Mouse (Mus musculus) CH12.LX (cell line): ENCODE data around the gene Klhdc9. TPM values are rescaled to one million over a fixed set of nuclear protein-coding genes. Genes with fewer than 3 reads are reported as not detected.

ENCODE experiments used
- DNase-seq: peaks from one replicate; pipeline ENCODE4 v3.0.0-alpha.2; 2013; ENCODE audit errors: extremely low read depth
- H3K27ac ChIP-seq: 2 replicates; pipeline ENCODE4 v1.5.1; 2012; ENCODE audit warnings: low read depth, mild to moderate bottlenecking, control low read depth, moderate library complexity; ENCODE audit not compliant: insufficient read depth
- H3K27me3 ChIP-seq: replicated peaks from 2 replicates; pipeline ENCODE3; 2012; ENCODE audit warnings: inconsistent platforms
- H3K36me3 ChIP-seq, 2 experiments: replicated peaks in 1 of 2; 2 replicates each; pipeline versions ENCODE3 to v1.6.1; 2012; ENCODE audit warnings: inconsistent platforms in 1 of 2, low read length in 1 of 2, mild to moderate bottlenecking in 1 of 2, mixed read lengths in 1 of 2, moderate library complexity in 1 of 2; ENCODE audit not compliant: control insufficient read depth in 1 of 2, insufficient read depth in 1 of 2
- H3K4me1 ChIP-seq, 2 experiments: 2 replicates each; pipeline ENCODE4 v1.6.1; 2012; ENCODE audit warnings: inconsistent platforms in 1 of 2, moderate library complexity in 1 of 2; ENCODE audit not compliant: insufficient read depth in 2 of 2, control insufficient read depth in 1 of 2
- H3K4me2 ChIP-seq: 2 replicates; pipeline ENCODE4 v1.6.1; 2012; ENCODE audit warnings: low read depth, mild to moderate bottlenecking, control low read depth; ENCODE audit not compliant: poor library complexity, insufficient read depth, severe bottlenecking
- H3K4me3 ChIP-seq, 3 experiments: fragments of 150-350 bp in 1 of 3; sonication (generic) in 1 of 3; replicated peaks in 1 of 3; 2 replicates each; pipeline versions ENCODE3 to v1.5.1; 2011 to 2012; ENCODE audit warnings: low read depth in 2 of 3, low read length in 2 of 3, mild to moderate bottlenecking in 2 of 3, moderate library complexity in 2 of 3, control low read depth in 1 of 3, improper control_type of control experiment in 1 of 3, inconsistent platforms in 1 of 3, mixed read lengths in 1 of 3; ENCODE audit not compliant: poor library complexity in 1 of 3
- H3K79me2 ChIP-seq: replicated peaks from 2 replicates; pipeline ENCODE4 v1.6.1; 2012; ENCODE audit warnings: mild to moderate bottlenecking, moderate library complexity; ENCODE audit not compliant: control insufficient read depth, poor library complexity, insufficient read depth, severe bottlenecking; ENCODE audit errors: extremely low read depth
- H3K9ac ChIP-seq: 2 replicates; pipeline ENCODE4 v1.6.1; 2012; ENCODE audit warnings: low read depth, mild to moderate bottlenecking, control low read depth, moderate library complexity; ENCODE audit not compliant: insufficient read depth
- H3K9me3 ChIP-seq: replicated peaks from 2 replicates; pipeline ENCODE3; 2012; ENCODE audit warnings: low read length, inconsistent platforms, mixed read lengths
- BHLHE40 ChIP-seq: IDR thresholded peaks from 2 replicates; pipeline ENCODE4 v1.6.1; 2011; ENCODE audit warnings: mild to moderate bottlenecking, low read depth, low read length, improper control_type of control experiment
- CHD1 ChIP-seq: IDR thresholded peaks from 2 replicates; pipeline ENCODE4 v1.6.1; 2012; ENCODE audit warnings: low read depth, low read length, improper control_type of control experiment, inconsistent platforms
- E2F4 ChIP-seq: IDR thresholded peaks from 2 replicates; pipeline ENCODE4 v1.6.1; 2011; ENCODE audit warnings: low read depth, low read length, improper control_type of control experiment; ENCODE audit not compliant: insufficient replicate concordance
- EP300 ChIP-seq: IDR thresholded peaks from 2 replicates; pipeline ENCODE4 v1.6.1; 2011; ENCODE audit warnings: low read length, improper control_type of control experiment
- ETS1 ChIP-seq: conservative IDR thresholded peaks from 2 replicates; pipeline ENCODE4 v1.6.1; 2012; ENCODE audit warnings: low read depth, mild to moderate bottlenecking, inconsistent platforms, low read length, improper control_type of control experiment, moderate library complexity
- GABPA ChIP-seq: IDR thresholded peaks from 2 replicates; pipeline ENCODE4 v1.6.1; 2012; ENCODE audit warnings: low read depth, low read length, improper control_type of control experiment, inconsistent platforms; ENCODE audit not compliant: insufficient replicate concordance
- HCFC1 ChIP-seq: IDR thresholded peaks from 2 replicates; pipeline ENCODE4 v1.6.1; 2012; ENCODE audit warnings: low read depth, mild to moderate bottlenecking, inconsistent platforms, low read length, improper control_type of control experiment
- JUND ChIP-seq: conservative IDR thresholded peaks from 2 replicates; pipeline ENCODE4 v1.6.1; 2011; ENCODE audit warnings: low read depth, low read length, improper control_type of control experiment
- KAT2A ChIP-seq: IDR thresholded peaks from 2 replicates; pipeline ENCODE4 v1.6.1; 2012; ENCODE audit warnings: low read length, improper control_type of control experiment, inconsistent platforms; ENCODE audit not compliant: insufficient replicate concordance
- MAFK ChIP-seq: IDR thresholded peaks from 2 replicates; pipeline ENCODE4 v1.6.1; 2011; ENCODE audit warnings: low read length, improper control_type of control experiment; ENCODE audit not compliant: insufficient replicate concordance
- MAX ChIP-seq: IDR thresholded peaks from 2 replicates; pipeline ENCODE4 v1.6.1; 2011; ENCODE audit warnings: low read length, improper control_type of control experiment
- MAZ ChIP-seq: IDR thresholded peaks from 2 replicates; pipeline ENCODE4 v1.6.1; 2012; ENCODE audit warnings: low read depth, mild to moderate bottlenecking, inconsistent platforms, low read length, improper control_type of control experiment, moderate library complexity
- NRF1 ChIP-seq: IDR thresholded peaks from 2 replicates; pipeline ENCODE4 v1.6.1; 2014; ENCODE audit warnings: low read depth, mild to moderate bottlenecking, inconsistent platforms, low read length, improper control_type of control experiment, moderate library complexity
- PAX5 ChIP-seq: IDR thresholded peaks from 2 replicates; pipeline ENCODE4 v1.6.1; 2012; ENCODE audit warnings: low read length, inconsistent platforms, mixed read lengths
- POLR2A ChIP-seq: IDR thresholded peaks from 2 replicates; pipeline ENCODE4 v1.6.1; 2011; ENCODE audit warnings: low read depth, mild to moderate bottlenecking, improper control_type of control experiment, low read length
- POLR2AphosphoS2 ChIP-seq: IDR thresholded peaks from 2 replicates; pipeline ENCODE4 v1.6.1; 2011; ENCODE audit warnings: low read depth, low read length, improper control_type of control experiment
- RCOR1 ChIP-seq: conservative IDR thresholded peaks from 2 replicates; pipeline ENCODE4 v1.6.1; 2012; ENCODE audit warnings: low read depth, mild to moderate bottlenecking, inconsistent platforms, low read length, improper control_type of control experiment
- SMC3 ChIP-seq: IDR thresholded peaks from 2 replicates; pipeline ENCODE4 v1.6.1; 2011; ENCODE audit warnings: low read depth, low read length, improper control_type of control experiment
- USF1 ChIP-seq: IDR thresholded peaks from 2 replicates; pipeline ENCODE4 v1.6.1; 2014; ENCODE audit warnings: low read depth, mild to moderate bottlenecking, inconsistent platforms, low read length, improper control_type of control experiment
- ZNF384 ChIP-seq: IDR thresholded peaks from 2 replicates; pipeline ENCODE4 v1.6.1; 2012; ENCODE audit warnings: low read depth, low read length, improper control_type of control experiment, inconsistent platforms
- dilution Hi-C: fragments of 300-500 bp; cut with MboI; formaldehyde crosslinking; loops from 2 replicates; pipeline ENCODE4 v1.14.3; 2020; ENCODE audit warnings: low sequenced_read_pairs; ENCODE audit not compliant: extremely low pct_unique_long_range_greater_than_20kb, extremely low pct_ligation_motif_present
- in situ Hi-C: fragments of 300-500 bp; cut with MboI; formaldehyde crosslinking; loops from 3 replicates; pipeline ENCODE4 v1.14.3; 2019; ENCODE audit warnings: low sequenced_read_pairs, low pct_ligation_motif_present, low pct_unique_long_range_greater_than_20kb, mixed read lengths
- polyA plus RNA-seq: library from polyadenylated mRNA; unstranded; fragments of >175 nt; gene quantifications from 2 replicates; pipeline ENCODE4 v1.2.1, GENCODE M21; 2012; ENCODE audit warnings: low read depth; ENCODE audit not compliant: insufficient read length
- total RNA-seq, 2 experiments: library from RNA; depleted of rRNA; stranded (reverse); fragments of 300-350 nt in 1 of 2; fragments of >200 nt in 1 of 2; gene quantifications; 2 replicates each; pipeline ENCODE4 v1.2.3; 2012 to 2014

Klhdc9 gene
- total and polyA plus RNA-seq, 3 experiments, result 0.08 TPM; not detected in 2

GRCm38 (mm10) chr1:171373946-171374345 is 13.3 kb upstream of the Klhdc9 start:
- Histone ChIP-seq H3K4me3 (no peak overlapping the region), H3K4me1 (peaks cover 3 to 7% of the 10 kb centered on the region in 2 experiments), H3K27ac (no peak overlapping the region), H3K9ac (no peak overlapping the region), H3K9me3 (no peaks in the 10 kb centered on the region), H3K27me3 (peaks cover 5% of the 10 kb centered on the region), H3K79me2 (no peaks in the 10 kb centered on the region), H3K4me2 (no peak overlapping the region), H3K36me3 (no peaks in the 10 kb centered on the region)
- in situ Hi-C loops (no loop called here), dilution Hi-C loops (no loop called here)
- DNase-seq, result no peak
- TF ChIP-seq PAX5 (no peak), KAT2A (no peak), RCOR1 (no peak), E2F4 (no peak), EP300 (no peak), CHD1 (no peak), MAZ (no peak), HCFC1 (no peak), GABPA (no peak), POLR2AphosphoS2 (no peak), MAX (no peak)

DNA sequence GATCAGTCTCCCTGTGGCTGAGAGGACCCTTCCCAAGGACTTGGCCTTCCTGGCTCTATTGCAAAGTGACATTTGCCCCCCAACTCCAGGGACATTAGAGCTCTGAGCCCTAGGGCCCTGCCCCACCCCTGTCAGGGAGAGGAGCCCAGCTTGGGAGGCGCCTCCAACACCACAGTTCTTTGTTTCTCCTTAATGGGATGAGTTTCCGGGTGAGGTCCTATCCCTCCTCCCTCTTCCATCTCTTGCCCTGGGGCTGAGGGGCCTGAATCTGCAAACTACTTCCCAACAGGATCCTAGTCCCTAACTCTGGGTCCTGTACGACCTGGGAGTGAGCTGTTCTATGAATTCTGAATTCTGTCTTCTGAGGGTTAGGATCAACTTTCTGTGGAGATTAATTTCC is 12.3 kb upstream of the Klhdc9 start:
- dilution Hi-C loops, result no loop called here
- Histone ChIP-seq H3K4me3 (no peak overlapping the region), H3K4me1 (peaks cover under 1 to 2% of the 10 kb centered on the region in 2 experiments), H3K9ac (no peak overlapping the region), H3K9me3 (no peaks in the 10 kb centered on the region), H3K27ac (no peak overlapping the region), H3K27me3 (peaks cover 3% of the 10 kb centered on the region), H3K4me2 (no peak overlapping the region), H3K79me2 (no peaks in the 10 kb centered on the region), H3K36me3 (no peaks in the 10 kb centered on the region)
- in situ Hi-C loops, result no loop called here
- TF ChIP-seq BHLHE40, result no peak
- TF ChIP-seq EP300, result no peak
- TF ChIP-seq SMC3, result no peak
- no peak for TF ChIP-seq JUND
- no peak for TF ChIP-seq NRF1
- no peak for TF ChIP-seq KAT2A
- TF ChIP-seq USF1, result no peak
- no peak for TF ChIP-seq E2F4
- no peak for TF ChIP-seq GABPA
- no peak for TF ChIP-seq POLR2A
- no peak for TF ChIP-seq ETS1
- TF ChIP-seq ZNF384, result no peak
- TF ChIP-seq MAFK, result no peak
- DNase-seq, result no peak
